Mouse (Mus musculus) liver, embryonic 12.5 days (tissue): ENCODE data around the gene Shh. TPM values are rescaled to one million over a fixed set of nuclear protein-coding genes. Genes with fewer than 3 reads are reported as not detected.

Experiments
- ATAC-seq: fragments of 200-750 bp; cut with Nextera tagmentation; 2 replicates; pipeline ENCODE4 v1.8.0; 2017; ENCODE audit warnings: moderate number of reproducible peaks, mild to moderate bottlenecking, moderate library complexity
- H3K27ac ChIP-seq: fragments of 300-500 bp; sonication (generic); 2 replicates; pipeline ENCODE4 v1.5.1; 2016; ENCODE audit warnings: mild to moderate bottlenecking
- H3K27me3 ChIP-seq: fragments of 300-500 bp; sonication (generic); replicated peaks from 2 replicates; pipeline ENCODE4 v1.6.1; 2016; ENCODE audit warnings: mild to moderate bottlenecking, moderate library complexity
- H3K36me3 ChIP-seq: fragments of 300-500 bp; sonication (generic); 2 replicates; pipeline ENCODE4 v1.6.1; 2016; ENCODE audit warnings: mild to moderate bottlenecking, moderate library complexity
- H3K4me1 ChIP-seq: fragments of 300-500 bp; sonication (generic); 2 replicates; pipeline ENCODE4 v1.6.1; 2016
- H3K4me2 ChIP-seq: fragments of 300-500 bp; sonication (generic); 2 replicates; pipeline ENCODE4 v1.6.1; 2016; ENCODE audit warnings: mild to moderate bottlenecking, moderate library complexity
- H3K4me3 ChIP-seq: fragments of 300-500 bp; sonication (generic); 2 replicates; pipeline ENCODE4 v1.5.1; 2016; ENCODE audit warnings: mild to moderate bottlenecking, moderate library complexity
- H3K9ac ChIP-seq: fragments of 300-500 bp; sonication (generic); 2 replicates; pipeline ENCODE4 v1.6.1; 2016; ENCODE audit warnings: mild to moderate bottlenecking, moderate library complexity
- H3K9me3 ChIP-seq: fragments of 300-500 bp; sonication (generic); replicated peaks from 2 replicates; pipeline ENCODE4 v1.6.1; 2016; ENCODE audit warnings: mild to moderate bottlenecking, moderate library complexity
- WGBS: fragments of 180-500 bp; shearing (Covaris S2); methylation state at CpG from one replicate; pipeline ENCODE4 v1.1.7; 2016; ENCODE audit not compliant: insufficient replicate concordance; 5-methylcytosine and 5-hydroxymethylcytosine counted together
- polyA plus RNA-seq: library from polyadenylated mRNA; unstranded; fragments of >200 nt; fragmentation: Nextera tagmentation; extraction: Ambion mirVana; gene quantifications from 2 replicates; pipeline ENCODE4 v1.2.1, GENCODE M21; 2016

Gene Shh
- polyA plus RNA-seq: not detected in 2 replicates

DNA sequence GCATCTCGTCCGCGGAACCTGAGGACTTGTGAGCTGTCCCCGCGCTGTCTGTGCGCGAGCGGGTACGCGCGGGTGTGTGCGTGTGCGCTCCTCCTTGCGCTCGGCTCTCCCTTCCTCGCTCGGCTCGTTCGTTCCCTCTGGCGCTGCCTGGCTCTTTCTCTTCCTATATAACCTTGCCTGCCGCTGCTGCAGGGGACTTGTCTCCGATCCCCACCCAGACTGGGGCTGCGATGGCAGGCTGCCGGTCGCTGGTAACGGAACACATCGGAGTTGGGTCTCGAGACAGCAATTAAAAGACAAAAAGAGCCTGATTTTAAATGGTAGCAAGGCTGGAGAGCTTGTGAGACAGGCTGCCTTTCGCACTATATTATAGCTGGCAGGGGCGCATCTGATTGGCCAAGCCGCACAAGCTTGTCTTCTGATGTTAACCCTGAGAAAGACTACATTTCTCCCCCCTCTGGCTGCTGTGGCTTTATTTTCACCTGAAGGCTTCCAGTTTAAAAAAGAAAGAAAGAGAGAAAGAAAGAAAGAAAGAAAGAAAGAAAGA lies at the start of gene Shh:
Gene Shh, minus strand, starts transcription at position 497 of the 547 bp plus-strand sequence.
- no peaks in the 10 kb centered on the region for H3K36me3 ChIP-seq
- no peak within 1 kb of the TSS for H3K4me3 ChIP-seq
- H3K9me3 ChIP-seq: no peaks in the 10 kb centered on the region
- 4% methylated on average over 31 of the region's 31 CpGs for WGBS
- no peak within 1 kb of the TSS for H3K27ac ChIP-seq
- H3K9ac ChIP-seq: no peak within 1 kb of the TSS
- H3K4me1 ChIP-seq: no peaks in the 10 kb centered on the region
- ATAC-seq: no peak
- peaks cover 90% of the 10 kb centered on the region for H3K27me3 ChIP-seq
- peak within 1 kb of the TSS; percentile 7; the same call in 1 of the 2 replicates for H3K4me2 ChIP-seq

DNA sequence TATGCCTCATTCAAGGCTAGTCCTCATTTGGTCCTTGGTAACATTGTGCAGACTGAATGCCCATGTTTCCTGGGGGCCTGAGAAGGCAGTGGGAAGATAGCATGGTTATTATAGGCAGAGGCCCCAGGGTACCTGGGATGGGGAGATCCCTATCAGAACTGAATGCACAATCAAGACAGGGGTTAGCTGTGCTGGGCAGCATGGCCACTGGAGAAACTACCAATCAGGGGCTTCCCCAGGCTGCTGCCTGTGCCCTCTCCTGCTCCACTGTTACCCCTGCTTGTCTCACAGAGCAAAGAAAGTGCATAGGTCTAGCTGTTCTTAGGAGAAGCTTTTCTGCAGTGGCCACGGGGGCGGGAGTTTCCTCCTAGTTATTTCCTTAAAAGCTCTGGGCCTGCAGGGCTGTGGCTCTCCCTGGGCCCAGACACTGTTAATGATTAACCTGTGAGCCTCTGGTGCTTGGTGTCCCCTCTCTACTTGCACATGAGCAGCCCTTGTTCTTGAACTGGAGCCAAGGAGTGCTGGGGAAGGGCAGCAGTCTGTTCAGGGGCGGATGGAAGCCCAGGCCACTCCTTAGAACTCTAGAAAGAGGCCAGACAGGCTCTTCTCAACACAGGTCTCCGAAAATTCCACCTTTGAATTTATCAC lies 33.9 kb upstream of the Shh start:
- H3K4me2 ChIP-seq: no peak overlapping the region
- no peak overlapping the region for H3K9ac ChIP-seq
- 24% methylated on average over 4 of the region's 4 CpGs for WGBS
- no peaks in the 10 kb centered on the region for H3K9me3 ChIP-seq
- no peaks in the 10 kb centered on the region for H3K4me1 ChIP-seq
- no peak overlapping the region for H3K4me3 ChIP-seq
- no peak overlapping the region for H3K27ac ChIP-seq
- peak; percentile 55; the same call in 1 of the 2 replicates for ATAC-seq
- no peaks in the 10 kb centered on the region for H3K27me3 ChIP-seq
- no peaks in the 10 kb centered on the region for H3K36me3 ChIP-seq

DNA sequence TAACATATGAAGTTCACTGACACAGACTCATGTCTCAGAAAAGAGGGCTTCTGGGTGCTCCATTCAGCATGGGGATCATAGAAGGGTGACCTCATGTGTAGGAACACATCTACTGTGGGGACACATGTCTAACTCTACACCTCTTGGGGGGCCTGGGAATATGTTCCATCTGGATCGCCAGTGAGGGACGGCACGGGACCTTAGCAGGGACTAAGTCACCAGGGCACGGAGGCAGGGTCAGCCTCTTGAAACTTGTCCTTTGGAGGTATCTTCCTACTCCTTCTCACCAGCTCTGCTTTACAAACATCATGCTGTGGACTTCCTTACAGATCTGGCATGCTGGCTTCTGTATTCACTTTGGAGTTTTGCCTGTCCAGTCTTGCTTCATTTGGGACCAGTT lies 31.8 kb upstream of the Shh start:
- no peaks in the 10 kb centered on the region for H3K4me1 ChIP-seq
- no peaks in the 10 kb centered on the region for H3K36me3 ChIP-seq
- H3K4me3 ChIP-seq: no peak overlapping the region
- no peak overlapping the region for H3K4me2 ChIP-seq
- H3K9ac ChIP-seq: no peak overlapping the region
- no peak for ATAC-seq
- no peaks in the 10 kb centered on the region for H3K27me3 ChIP-seq
- WGBS: 86% methylated on average over 4 of the region's 4 CpGs
- no peaks in the 10 kb centered on the region for H3K9me3 ChIP-seq
- H3K27ac ChIP-seq: no peak overlapping the region

DNA sequence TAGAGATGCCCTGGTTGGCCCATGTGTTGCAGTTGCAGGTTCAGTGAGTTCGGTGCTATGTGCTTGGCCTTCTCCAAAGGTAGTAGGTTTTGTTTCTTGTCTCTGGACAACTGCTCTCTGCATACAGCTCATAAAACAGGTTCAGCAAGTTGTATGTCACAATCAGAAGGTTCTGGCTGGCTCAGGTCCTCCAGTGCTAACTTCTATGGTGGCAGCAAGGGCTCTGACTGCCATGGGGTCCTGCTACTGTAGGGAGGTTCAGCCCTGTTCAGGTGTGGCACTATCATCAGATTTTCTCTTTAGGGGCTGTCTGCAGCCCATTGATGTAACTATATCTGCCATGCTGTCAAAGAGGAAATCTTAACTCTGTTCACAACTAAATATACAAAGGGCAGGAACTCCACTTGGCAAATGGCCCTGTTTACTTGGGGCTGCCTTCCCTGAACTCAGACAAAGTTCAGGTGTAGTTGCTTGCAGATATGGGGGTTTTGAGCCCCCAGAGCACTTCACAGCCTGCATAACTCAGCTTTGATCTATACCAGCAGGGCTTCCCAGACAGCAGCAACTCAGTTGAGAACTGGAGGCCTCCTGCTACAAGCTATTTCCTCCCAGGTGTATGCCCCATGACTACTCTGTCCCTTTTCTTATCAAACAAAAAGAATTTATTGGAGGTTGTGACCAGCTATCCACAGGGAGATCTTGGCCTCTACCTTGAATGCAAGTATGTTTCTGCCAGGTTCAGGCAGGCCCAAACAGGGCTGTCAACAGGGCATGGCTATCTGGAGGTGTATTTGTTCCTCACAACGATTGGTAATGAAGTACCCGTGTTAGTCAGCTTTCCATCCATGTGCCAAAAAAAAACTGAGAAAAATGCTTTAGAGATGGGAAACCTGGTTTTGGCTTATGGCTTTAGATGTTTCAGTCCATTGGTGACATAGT lies 28.9 kb upstream of the Shh start:
- no peak for ATAC-seq
- no peaks in the 10 kb centered on the region for H3K36me3 ChIP-seq
- WGBS: 64% methylated on average over 3 of the region's 3 CpGs

DNA sequence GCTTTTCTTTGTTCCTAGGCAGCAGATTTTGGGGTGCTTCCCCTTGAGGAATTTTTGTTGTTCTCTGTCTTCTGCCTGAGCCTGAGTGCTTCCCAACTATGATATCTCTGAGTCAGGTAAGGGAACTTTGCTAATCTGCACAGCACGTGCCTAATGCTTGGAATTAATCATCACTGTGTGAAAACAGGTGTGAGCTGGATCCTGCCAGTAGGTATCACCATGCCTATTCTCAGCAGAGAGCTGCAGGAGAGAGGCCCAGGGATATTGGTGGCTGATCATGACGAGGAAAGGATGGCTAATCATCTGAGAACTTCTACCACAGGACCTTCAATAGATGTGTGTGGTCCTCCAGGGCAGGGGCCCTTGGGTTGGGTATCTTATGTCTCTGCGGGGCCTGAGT lies 26.5 kb upstream of the Shh start:
- no peaks in the 10 kb centered on the region for H3K27me3 ChIP-seq
- no peaks in the 10 kb centered on the region for H3K4me1 ChIP-seq
- H3K4me2 ChIP-seq: no peak overlapping the region
- H3K4me3 ChIP-seq: no peak overlapping the region
- no peaks in the 10 kb centered on the region for H3K36me3 ChIP-seq
- H3K9ac ChIP-seq: no peak overlapping the region
- no peak overlapping the region for H3K27ac ChIP-seq
- H3K9me3 ChIP-seq: no peaks in the 10 kb centered on the region
- 43% methylated on average over 3 of the region's 3 CpGs for WGBS
- no peak for ATAC-seq

More for the DNA sequence above, 28.9 kb upstream of the Shh start:
- Histone ChIP-seq H3K27me3 (no peaks in the 10 kb centered on the region), H3K9ac (no peak overlapping the region), H3K4me2 (no peak overlapping the region), H3K4me1 (no peaks in the 10 kb centered on the region), H3K4me3 (no peak overlapping the region), H3K27ac (no peak overlapping the region), H3K9me3 (no peaks in the 10 kb centered on the region)

DNA sequence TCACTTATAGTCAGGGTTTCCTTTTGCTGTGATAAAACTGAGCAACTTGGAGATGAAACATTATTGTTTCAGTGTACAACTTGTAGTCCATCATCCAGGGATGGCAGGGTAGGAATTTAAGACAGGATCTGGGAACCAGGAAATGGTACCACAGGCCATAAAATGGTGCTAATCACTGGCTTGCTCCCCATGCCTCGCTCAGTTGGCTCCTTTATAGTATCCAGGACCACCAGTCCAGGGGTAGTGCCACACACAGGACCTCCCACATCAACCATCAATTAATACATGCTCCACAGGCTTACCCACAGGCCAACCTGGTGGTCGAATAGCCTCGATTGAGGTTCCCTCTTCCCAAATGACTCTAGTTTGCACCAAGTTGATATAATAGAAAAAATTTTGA lies 15.9 kb upstream of the Shh start:
- H3K4me2 ChIP-seq: no peak overlapping the region
- 60% methylated on average over 3 of the region's 3 CpGs for WGBS
- H3K27ac ChIP-seq: no peak overlapping the region
- no peaks in the 10 kb centered on the region for H3K4me1 ChIP-seq
- H3K36me3 ChIP-seq: no peaks in the 10 kb centered on the region
- H3K9me3 ChIP-seq: no peaks in the 10 kb centered on the region
- H3K9ac ChIP-seq: no peak overlapping the region
- ATAC-seq: no peak
- no peaks in the 10 kb centered on the region for H3K27me3 ChIP-seq
- H3K4me3 ChIP-seq: no peak overlapping the region

DNA sequence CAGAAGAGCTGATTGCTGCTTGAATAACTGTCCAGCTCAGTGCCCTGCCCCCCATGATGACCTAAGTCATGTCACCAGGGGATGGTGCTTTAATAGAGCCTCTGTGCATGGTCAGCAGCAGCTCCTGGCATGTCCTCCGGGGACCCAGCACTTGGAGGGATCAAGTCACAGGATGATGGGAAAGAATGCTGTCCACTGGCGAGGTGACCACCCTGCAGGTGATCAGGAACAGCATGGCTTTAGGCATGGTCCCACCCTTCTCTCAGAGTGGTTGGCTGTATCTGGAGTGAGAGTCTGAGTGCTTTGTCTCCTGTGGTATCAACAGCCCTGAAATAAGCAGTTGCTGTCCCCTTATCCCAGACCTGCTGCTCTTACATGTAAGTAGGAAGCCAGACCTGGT lies 14.7 kb upstream of the Shh start:
- Histone ChIP-seq H3K27me3 (no peaks in the 10 kb centered on the region), H3K4me2 (no peak overlapping the region), H3K36me3 (no peaks in the 10 kb centered on the region), H3K27ac (no peak overlapping the region), H3K9me3 (no peaks in the 10 kb centered on the region), H3K9ac (no peak overlapping the region), H3K4me1 (no peaks in the 10 kb centered on the region), H3K4me3 (no peak overlapping the region)
- ATAC-seq: no peak
- 51% methylated on average over 2 of the region's 2 CpGs for WGBS

DNA sequence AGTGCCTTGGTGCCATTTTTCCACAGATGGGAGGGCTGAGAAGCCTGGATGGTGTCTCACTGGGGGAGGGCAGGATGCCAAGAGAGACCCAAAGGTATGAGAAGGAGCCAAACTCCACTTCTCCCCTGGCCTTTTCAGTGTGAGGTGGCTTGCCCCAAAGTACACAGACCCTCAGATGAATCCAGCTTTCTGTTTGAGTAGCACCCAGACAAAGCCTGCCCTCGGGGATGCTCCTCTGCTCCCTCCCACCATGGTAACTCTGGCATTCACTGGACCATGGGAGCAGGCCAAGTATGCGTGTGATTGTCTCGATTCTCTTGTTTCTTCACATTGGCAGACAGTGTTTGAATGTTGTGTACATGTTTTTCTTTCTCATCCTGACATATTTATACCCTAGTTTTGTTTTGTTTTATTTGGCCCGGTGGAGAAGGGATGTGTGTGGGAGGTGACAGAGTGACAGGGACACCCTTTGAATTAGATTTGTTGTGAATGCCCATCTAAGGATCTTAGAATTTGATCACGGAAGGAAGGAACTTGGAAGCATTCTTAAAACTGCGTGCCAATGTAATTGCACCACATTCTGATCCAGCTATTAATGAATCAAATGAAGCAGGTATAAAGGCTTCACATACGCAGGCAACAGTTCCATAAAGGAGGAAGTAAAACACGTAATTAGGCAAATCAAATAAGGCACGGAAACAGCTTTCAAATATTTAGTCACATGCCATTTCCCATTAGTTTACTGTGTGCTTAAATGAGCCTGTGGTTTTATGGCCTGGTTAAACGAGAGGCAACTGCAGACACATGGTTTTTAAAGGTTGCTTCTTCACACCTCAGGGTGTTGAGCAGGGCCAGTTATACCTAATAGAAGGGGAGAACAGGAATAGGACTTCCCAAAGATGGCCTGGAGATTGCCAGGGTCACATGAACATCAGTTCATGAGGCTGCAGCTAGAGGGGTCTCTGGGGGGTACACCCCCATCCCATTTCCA lies 9.6 kb upstream of the Shh start:
- Histone ChIP-seq H3K36me3 (no peaks in the 10 kb centered on the region), H3K4me1 (no peaks in the 10 kb centered on the region), H3K9ac (no peak overlapping the region), H3K9me3 (no peaks in the 10 kb centered on the region), H3K4me3 (no peak overlapping the region), H3K27ac (no peak overlapping the region), H3K4me2 (no peak overlapping the region), H3K27me3 (0 out of 2 replicates have a peak, but pooled peaks cover 5% of the 10 kb centered on the region)
- no peak for ATAC-seq
- WGBS: 59% methylated on average over 10 of the region's 10 CpGs

DNA sequence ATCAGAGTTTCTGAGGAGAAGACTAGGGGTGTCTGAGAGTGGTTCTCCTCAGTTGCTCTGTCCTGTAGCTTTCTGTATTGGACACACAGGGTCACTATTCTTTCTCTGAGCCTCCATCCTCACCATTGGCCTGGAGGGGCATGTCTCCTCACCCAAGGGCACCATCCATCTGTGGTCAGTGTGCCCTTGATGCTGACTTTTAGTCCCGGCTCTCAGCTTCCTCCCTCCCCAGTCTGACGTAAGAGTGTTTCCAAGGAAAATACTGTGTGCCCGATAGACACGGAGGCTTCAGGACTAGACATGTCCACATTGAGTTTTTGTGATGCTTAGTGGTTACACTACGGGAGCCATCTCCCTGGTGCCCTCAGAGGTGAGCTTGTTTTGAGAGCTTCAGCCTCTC lies 6.5 kb upstream of the Shh start:
- H3K4me3 ChIP-seq: no peak overlapping the region
- no peak overlapping the region for H3K9ac ChIP-seq
- no peaks in the 10 kb centered on the region for H3K36me3 ChIP-seq
- no peak overlapping the region for H3K27ac ChIP-seq
- H3K9me3 ChIP-seq: no peaks in the 10 kb centered on the region
- WGBS: 68% methylated on average over 5 of the region's 5 CpGs
- H3K4me1 ChIP-seq: no peaks in the 10 kb centered on the region
- H3K27me3 ChIP-seq: peaks cover 27% of the 10 kb centered on the region
- H3K4me2 ChIP-seq: no peak overlapping the region
- ATAC-seq: no peak

DNA sequence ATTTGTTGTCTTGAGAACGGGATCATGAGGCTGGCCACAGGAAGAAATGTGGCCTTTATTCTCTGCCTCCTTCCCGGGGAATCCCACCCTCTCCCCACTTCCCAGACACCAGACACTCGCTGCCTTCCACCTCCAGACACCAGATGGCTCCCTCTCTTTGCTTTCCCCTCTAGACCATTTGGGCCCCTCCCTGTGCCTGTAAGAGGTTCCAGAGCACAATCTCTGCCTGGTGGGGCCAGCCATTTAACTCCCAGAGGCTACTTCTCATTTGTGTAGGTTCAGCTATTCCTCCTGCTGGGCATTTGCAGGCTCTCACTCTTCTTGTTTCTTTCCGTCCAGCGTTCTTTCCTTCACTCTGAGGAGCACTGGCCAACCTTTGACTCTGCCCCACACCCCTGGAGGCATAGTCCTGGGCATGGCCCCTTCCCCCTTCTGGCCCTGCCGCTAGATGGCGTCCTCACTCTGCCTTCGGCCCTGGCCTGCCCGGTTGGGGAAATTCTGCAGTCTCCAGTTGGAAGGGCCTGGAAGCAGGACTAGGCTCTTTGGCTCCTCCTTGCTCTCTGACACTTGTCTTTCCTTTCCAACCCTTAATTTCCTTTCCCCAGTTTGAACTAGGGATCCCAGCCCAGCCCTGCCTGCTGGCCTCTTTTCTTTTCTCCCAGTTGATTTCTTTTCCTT lies 2.6 kb upstream of the Shh start:
- no peaks in the 10 kb centered on the region for H3K9me3 ChIP-seq
- no peak overlapping the region for H3K4me3 ChIP-seq
- H3K9ac ChIP-seq: no peak overlapping the region
- H3K4me1 ChIP-seq: no peaks in the 10 kb centered on the region
- H3K36me3 ChIP-seq: no peaks in the 10 kb centered on the region
- WGBS: 7% methylated on average over 9 of the region's 9 CpGs
- H3K27ac ChIP-seq: no peak overlapping the region
- H3K4me2 ChIP-seq: no peak overlapping the region
- ATAC-seq: no peak
- peaks cover 66% of the 10 kb centered on the region for H3K27me3 ChIP-seq

DNA sequence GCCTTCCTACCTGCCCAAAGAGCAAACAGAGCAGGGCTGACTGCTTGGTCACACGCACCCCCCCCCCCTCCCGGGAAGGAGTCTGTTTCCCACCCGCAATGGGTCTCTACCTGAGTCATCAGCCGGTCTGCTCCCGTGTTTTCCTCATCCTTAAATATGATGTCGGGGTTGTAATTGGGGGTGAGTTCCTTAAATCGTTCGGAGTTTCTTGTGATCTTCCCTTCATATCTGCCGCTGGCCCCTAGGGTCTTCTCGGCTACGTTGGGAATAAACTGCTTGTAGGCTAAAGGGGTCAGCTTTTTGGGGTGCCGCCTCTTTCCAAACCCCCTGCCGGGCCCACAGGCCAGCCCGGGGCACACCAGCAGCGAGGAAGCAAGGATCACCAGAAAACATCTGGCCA lies 705 bp downstream of the Shh start:
- no peaks in the 10 kb centered on the region for H3K9me3 ChIP-seq
- H3K27ac ChIP-seq: no peak overlapping the region
- peaks cover 95% of the 10 kb centered on the region for H3K27me3 ChIP-seq
- H3K4me2 ChIP-seq: peak overlapping the region; percentile 7; the same call in 1 of the 2 replicates
- no peak overlapping the region for H3K4me3 ChIP-seq
- no peak overlapping the region for H3K9ac ChIP-seq
- no peaks in the 10 kb centered on the region for H3K36me3 ChIP-seq
- H3K4me1 ChIP-seq: no peaks in the 10 kb centered on the region
- WGBS: 3% methylated on average over 13 of the region's 15 CpGs
- ATAC-seq: no peak
